Mouse (Mus musculus) heart, postnatal 10 days (tissue): Measurements from ENCODE around the gene Pkp2. TPM values are rescaled to one million over a fixed set of nuclear protein-coding genes. Genes with fewer than 3 reads are reported as not detected.
A peak's percentile ranks its signal among the peaks of the same experiment; 100 is the strongest.

ENCODE experiments used
- DNase-seq, 2 experiments: peaks; one replicate each; pipeline ENCODE4 v3.0.0; 2021
- intact Hi-C: fragments of 180-260 bp; cut with DNase I; formaldehyde crosslinking; loops from one replicate; pipeline ENCODE4 v1.15.1; 2025
- total RNA-seq, 2 experiments: library from RNA; stranded (reverse); gene quantifications; 2 replicates each; pipeline ENCODE4 v1.2.3; 2021

Pkp2 gene
- total RNA-seq, 2 experiments from 2014 or later, result 118 to 162 TPM

DNA sequence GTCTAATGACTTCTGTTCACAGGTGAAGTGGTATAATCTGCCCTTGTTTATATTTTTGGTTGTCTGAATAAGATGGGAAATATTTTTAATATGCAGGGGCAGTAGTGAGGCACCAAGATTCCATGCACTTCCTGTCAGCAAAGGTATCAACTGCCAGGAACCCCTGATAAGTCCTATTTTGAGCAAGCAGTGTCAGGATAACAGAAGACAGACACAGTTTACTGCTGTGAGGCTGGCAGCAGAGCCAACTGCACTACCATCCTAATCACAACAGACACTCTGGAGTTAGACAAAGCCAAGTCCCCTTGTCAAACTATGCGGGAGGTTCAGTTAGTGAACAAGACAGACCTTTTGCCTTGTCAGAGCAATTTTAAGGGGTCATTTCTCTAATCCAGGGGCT, 43.6 kb downstream of the Pkp2 start:
- intact Hi-C loops, result loop anchor here (2.0 kb wide), 1 partner anchor 42 kb away; no protein-coding TSS in a partner anchor
- peak; percentile 70 to 82 for DNase-seq

- DNase-seq, result no peak
- intact Hi-C loops, result no loop called here
Observed at GRCm38 (mm10) chr16:16260882-16261281, 47.8 kb downstream of the Pkp2 start.

DNA sequence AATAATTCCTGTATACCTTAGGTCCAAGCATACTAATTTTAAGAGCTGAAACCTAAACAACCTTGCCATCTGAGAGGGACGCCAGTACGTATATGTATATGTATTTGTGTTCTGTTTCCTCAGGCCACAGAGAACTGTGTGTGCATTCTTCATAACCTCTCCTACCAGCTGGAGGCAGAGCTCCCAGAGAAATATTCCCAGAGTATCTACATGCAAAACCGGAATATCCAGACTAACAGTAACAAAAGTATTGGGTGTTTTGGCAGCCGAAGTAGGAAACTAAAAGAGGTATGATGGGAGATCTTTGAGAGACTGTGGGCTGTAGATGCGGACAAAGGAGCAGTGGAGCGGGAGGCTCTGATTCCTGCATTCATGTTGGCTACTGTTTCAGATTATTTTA, 48.4 kb downstream of the Pkp2 start:
- no peak for DNase-seq
- intact Hi-C loops, result no loop called here

- no peak for DNase-seq
- intact Hi-C loops, result no loop called here
Observed at GRCm38 (mm10) chr16:16262436-16262835, 49.3 kb downstream of the Pkp2 start.

GRCm38 (mm10) chr16:16272978-16273377, 59.9 kb downstream of the Pkp2 start:
- intact Hi-C loops, result no loop called here
- DNase-seq, result no peak

DNA sequence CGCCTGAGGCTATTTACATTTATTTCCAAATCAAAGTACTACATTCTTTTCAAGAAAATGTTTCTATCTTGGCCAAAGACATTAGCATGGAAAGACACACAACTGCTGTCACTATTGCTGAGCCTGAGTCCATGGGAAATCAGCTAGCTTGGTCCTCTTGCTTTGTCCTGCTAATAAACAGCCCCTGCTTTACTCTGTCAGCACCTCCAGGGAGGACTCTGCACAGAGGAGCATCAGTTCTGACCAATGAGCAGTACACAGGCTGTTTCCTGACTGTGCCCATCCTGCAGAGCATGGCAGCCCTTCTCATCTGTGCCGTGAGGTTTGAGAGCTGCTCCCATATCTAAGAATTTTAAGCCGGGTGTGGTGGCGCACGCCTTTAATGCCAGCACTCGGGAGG, 60.6 kb downstream of the Pkp2 start:
- no peak for DNase-seq
- intact Hi-C loops, result no loop called here

GRCm38 (mm10) chr16:16302369-16303137, 89.4 kb downstream of the Pkp2 start, which contains the start of gene Yars2:
Yars2 (plus strand) TSS chr16:16302965.
- DNase-seq, result peak; percentile 93
- intact Hi-C loops, result loop anchor here (5.0 kb wide), 5 partner anchors 55 to 1595 kb away; partner anchors contain the start of gene Dnm1l

GRCm38 (mm10) chr16:16303138-16303827, 90.2 kb downstream of the Pkp2 start:
- DNase-seq, result peak in 1 of 2 experiments; percentile 46
- intact Hi-C loops, result loop anchor here (5.0 kb wide), 5 partner anchors 54 to 1596 kb away; partner anchors contain the start of gene Dnm1l

- no peak for DNase-seq
- intact Hi-C loops, result loop anchor here (5.0 kb wide), 5 partner anchors 53 to 1597 kb away; partner anchors contain the start of gene Dnm1l
Observed at GRCm38 (mm10) chr16:16303888-16304287, 90.8 kb downstream of the Pkp2 start.

- intact Hi-C loops, result no loop called here
- DNase-seq, result no peak
Observed at GRCm38 (mm10) chr16:16311319-16311718, 98.2 kb downstream of the Pkp2 start.

Other genes with a start within 250 kb of the Pkp2 start
- gene Yars2, start 89.6 kb downstream of the Pkp2 start, total RNA-seq, result 10 to 100 TPM; 25.0 to 28.6 TPM
- 100 to 1,000 TPM; 103 to 105 TPM for gene Dnm1l, start 145.6 kb downstream of the Pkp2 start, total RNA-seq